Mouse (Mus musculus): ENCODE data around the gene Slbp. TPM values are rescaled to one million over a fixed set of nuclear protein-coding genes. Genes with fewer than 3 reads are reported as not detected.
A peak's percentile ranks its signal among the peaks of the same experiment; 100 is the strongest.

The Slbp gene
- total and polyA plus RNA-seq, 2 experiments from 2014 or later, result 66.0 to 128 TPM

GRCm38 (mm10) chr5:33632526-33632925, 19.8 kb downstream of the Slbp start:
- Histone ChIP-seq H3K36me3 (ENCODE audit: insufficient read depth, low read length) (no peaks in the 10 kb centered on the region; the same call in 1 of the 2 replicates), H3K9me3 (ENCODE audit: low read length) (no peaks in the 10 kb centered on the region), H3K27ac (no peak overlapping the region), H3K4me1 (ENCODE audit: insufficient read depth, low read length) (peaks cover 6% of the 10 kb centered on the region; the same call in 1 of the 2 replicates), H3K4me3 (ENCODE audit: low read length) (no peak overlapping the region), H3K4me2 (ENCODE audit: low read depth, low read length) (no peak overlapping the region), H3K9ac (replicated peaks; ENCODE audit: low read length) (no peak overlapping the region), H3K27me3 (ENCODE audit: insufficient read depth, low read length) (no peaks in the 10 kb centered on the region)
- no peak for TF ChIP-seq CTCF (IDR thresholded peaks at IDR 0.05; ENCODE audit: low read depth)
- whole genome bisulfite sequencing, result 69% methylated on average over 1 of the region's 1 CpGs
- ATAC-seq, result no peak
- DNase-seq (ENCODE audit: low spot score), result no peak

- H3K36me3 ChIP-seq (ENCODE audit: insufficient read depth, low read length), result no peaks in the 10 kb centered on the region
- 72% methylated on average over 4 of the region's 4 CpGs for WGBS
- no peak for TF ChIP-seq CTCF (IDR thresholded peaks at IDR 0.05; ENCODE audit: low read depth)
- H3K27me3 ChIP-seq (ENCODE audit: insufficient read depth, low read length), result no peaks in the 10 kb centered on the region
- no peaks in the 10 kb centered on the region for H3K9me3 ChIP-seq (ENCODE audit: low read length)
- ATAC-seq (no peak), DNase-seq (ENCODE audit: low spot score) (no peak)
- H3K27ac ChIP-seq, result 0 out of 2 replicates have a peak overlapping the region, but pooled peaks have one; percentile 86
- peaks cover 6% of the 10 kb centered on the region; the same call in 1 of the 2 replicates for H3K4me1 ChIP-seq (ENCODE audit: insufficient read depth, low read length)
- H3K9ac ChIP-seq (replicated peaks; ENCODE audit: low read length), result peak overlapping the region; percentile 59; the same call in 1 of the 2 replicates
- peak overlapping the region; percentile 75 for H3K4me2 ChIP-seq (ENCODE audit: low read depth, low read length)
- peak overlapping the region; percentile 66; the same call in 1 of the 2 replicates for H3K4me3 ChIP-seq (ENCODE audit: low read length)
Observed at GRCm38 (mm10) chr5:33630615-33631014, 21.8 kb downstream of the Slbp start.

GRCm38 (mm10) chr5:33630061-33630460, 22.3 kb downstream of the Slbp start:
- Histone ChIP-seq H3K9ac (replicated peaks; ENCODE audit: low read length) (peak overlapping the region; percentile 59), H3K9me3 (ENCODE audit: low read length) (no peaks in the 10 kb centered on the region), H3K27me3 (ENCODE audit: insufficient read depth, low read length) (no peaks in the 10 kb centered on the region), H3K4me3 (ENCODE audit: low read length) (peak overlapping the region; percentile 66), H3K27ac (peak overlapping the region; percentile 86), H3K4me2 (ENCODE audit: low read depth, low read length) (peak overlapping the region; percentile 75), H3K4me1 (ENCODE audit: insufficient read depth, low read length) (peaks cover 6% of the 10 kb centered on the region; the same call in 1 of the 2 replicates), H3K36me3 (ENCODE audit: insufficient read depth, low read length) (no peaks in the 10 kb centered on the region)
- ATAC-seq (peak; percentile 4; the same call in 1 of the 2 replicates), DNase-seq (ENCODE audit: low spot score) (no peak)
- 5% methylated on average over 9 of the region's 9 CpGs for WGBS
- no peak for TF ChIP-seq CTCF (IDR thresholded peaks at IDR 0.05; ENCODE audit: low read depth)

- peak within 1 kb of the TSS; percentile 66 for H3K4me3 ChIP-seq (ENCODE audit: low read length)
- H3K9ac ChIP-seq (replicated peaks; ENCODE audit: low read length), result peak within 1 kb of the TSS; percentile 67
- H3K9me3 ChIP-seq (ENCODE audit: low read length), result no peaks in the 10 kb centered on the region
- peak; percentile 98 for ATAC-seq
- WGBS, result 1% methylated on average over 96 of the region's 99 CpGs
- peak within 1 kb of the TSS; percentile 75 for H3K4me2 ChIP-seq (ENCODE audit: low read depth, low read length)
- no peak; the same call in 1 of the 2 replicates for TF ChIP-seq CTCF (IDR thresholded peaks at IDR 0.05; ENCODE audit: low read depth)
- peaks cover 6% of the 10 kb centered on the region; the same call in 1 of the 2 replicates for H3K4me1 ChIP-seq (ENCODE audit: insufficient read depth, low read length)
- no peaks in the 10 kb centered on the region for H3K27me3 ChIP-seq (ENCODE audit: insufficient read depth, low read length)
- H3K27ac ChIP-seq, result peak within 1 kb of the TSS; percentile 86
- peak; percentile 98 for DNase-seq (ENCODE audit: low spot score)
- H3K36me3 ChIP-seq (ENCODE audit: insufficient read depth, low read length), result no peaks in the 10 kb centered on the region
Observed at GRCm38 (mm10) chr5:33629301-33629987, 22.9 kb downstream of the Slbp start, which contains the start of the genes Fam53a and Gm9903. Fam53a (minus strand) TSS chr5:33629635. Gm9903 (plus strand) TSS chr5:33629925.

GRCm38 (mm10) chr5:33628820-33629300, 23.5 kb downstream of the Slbp start:
- H3K36me3 ChIP-seq (ENCODE audit: insufficient read depth, low read length), result no peaks in the 10 kb centered on the region
- H3K9ac ChIP-seq (replicated peaks; ENCODE audit: low read length), result peak overlapping the region; percentile 67
- H3K27ac ChIP-seq, result peak overlapping the region; percentile 86
- H3K4me2 ChIP-seq (ENCODE audit: low read depth, low read length), result peak overlapping the region; percentile 75
- no peaks in the 10 kb centered on the region for H3K9me3 ChIP-seq (ENCODE audit: low read length)
- peaks cover 6% of the 10 kb centered on the region; the same call in 1 of the 2 replicates for H3K4me1 ChIP-seq (ENCODE audit: insufficient read depth, low read length)
- 0% methylated on average over 24 of the region's 24 CpGs for WGBS
- peak; percentile 53 for DNase-seq (ENCODE audit: low spot score)
- H3K4me3 ChIP-seq (ENCODE audit: low read length), result peak overlapping the region; percentile 66
- no peaks in the 10 kb centered on the region for H3K27me3 ChIP-seq (ENCODE audit: insufficient read depth, low read length)
- TF ChIP-seq CTCF (IDR thresholded peaks at IDR 0.05; ENCODE audit: low read depth), result no peak
- no peak for ATAC-seq

- peak overlapping the region; percentile 75 for H3K4me2 ChIP-seq (ENCODE audit: low read depth, low read length)
- H3K4me3 ChIP-seq (ENCODE audit: low read length), result no peak overlapping the region
- H3K36me3 ChIP-seq (ENCODE audit: insufficient read depth, low read length), result no peaks in the 10 kb centered on the region
- no peak overlapping the region for H3K9ac ChIP-seq (replicated peaks; ENCODE audit: low read length)
- no peak for DNase-seq (ENCODE audit: low spot score)
- 40% methylated on average over 4 of the region's 4 CpGs for WGBS
- H3K9me3 ChIP-seq (ENCODE audit: low read length), result no peaks in the 10 kb centered on the region
- H3K4me1 ChIP-seq (ENCODE audit: insufficient read depth, low read length), result peaks cover 6% of the 10 kb centered on the region; the same call in 1 of the 2 replicates
- H3K27ac ChIP-seq, result no peak overlapping the region
- no peak for TF ChIP-seq CTCF (IDR thresholded peaks at IDR 0.05; ENCODE audit: low read depth)
- no peaks in the 10 kb centered on the region for H3K27me3 ChIP-seq (ENCODE audit: insufficient read depth, low read length)
- no peak for ATAC-seq
Observed at GRCm38 (mm10) chr5:33627968-33628367, 24.4 kb downstream of the Slbp start.

All from hindbrain, postnatal 0 days (tissue).